Mouse (Mus musculus) E14TG2a.4 (cell line): ENCODE data around the gene Dop1a.
"Not testable (repeated sequence)": the region's sequence is repeated elsewhere in the genome, so short reads cannot be mapped to it uniquely, and the experiment has no call there.

Experiments
- H3K27me3 ChIP-seq: 2 replicates; pipeline ENCODE4 v1.6.1; 2014; ENCODE audit warnings: low read length, control low read depth; ENCODE audit not compliant: insufficient read depth
- H3K36me3 ChIP-seq: 2 replicates; pipeline ENCODE4 v1.6.1; 2014; ENCODE audit warnings: low read length, control low read depth; ENCODE audit not compliant: insufficient read depth
- H3K4me1 ChIP-seq: replicated peaks from 2 replicates; pipeline ENCODE4 v1.6.1; 2014; ENCODE audit warnings: low read depth, low read length, control low read depth
- H3K4me3 ChIP-seq: replicated peaks from 2 replicates; pipeline ENCODE4 v1.5.1; 2014; ENCODE audit warnings: mild to moderate bottlenecking, low read length
- H3K9me3 ChIP-seq: 2 replicates; pipeline ENCODE4 v1.6.1; 2014; ENCODE audit warnings: low read length, control low read depth
- CTCF ChIP-seq: conservative IDR thresholded peaks from 2 replicates; pipeline ENCODE4 v1.5.1; 2014; ENCODE audit warnings: low read length
- NANOG ChIP-seq: IDR thresholded peaks from 2 replicates; pipeline ENCODE4 v1.6.1; 2014; ENCODE audit warnings: borderline replicate concordance, low read length, mixed read lengths
- POU5F1 ChIP-seq: IDR thresholded peaks from 2 replicates; pipeline ENCODE4 v1.6.1; 2014; ENCODE audit warnings: low read length, borderline replicate concordance

The Dop1a gene

DNA sequence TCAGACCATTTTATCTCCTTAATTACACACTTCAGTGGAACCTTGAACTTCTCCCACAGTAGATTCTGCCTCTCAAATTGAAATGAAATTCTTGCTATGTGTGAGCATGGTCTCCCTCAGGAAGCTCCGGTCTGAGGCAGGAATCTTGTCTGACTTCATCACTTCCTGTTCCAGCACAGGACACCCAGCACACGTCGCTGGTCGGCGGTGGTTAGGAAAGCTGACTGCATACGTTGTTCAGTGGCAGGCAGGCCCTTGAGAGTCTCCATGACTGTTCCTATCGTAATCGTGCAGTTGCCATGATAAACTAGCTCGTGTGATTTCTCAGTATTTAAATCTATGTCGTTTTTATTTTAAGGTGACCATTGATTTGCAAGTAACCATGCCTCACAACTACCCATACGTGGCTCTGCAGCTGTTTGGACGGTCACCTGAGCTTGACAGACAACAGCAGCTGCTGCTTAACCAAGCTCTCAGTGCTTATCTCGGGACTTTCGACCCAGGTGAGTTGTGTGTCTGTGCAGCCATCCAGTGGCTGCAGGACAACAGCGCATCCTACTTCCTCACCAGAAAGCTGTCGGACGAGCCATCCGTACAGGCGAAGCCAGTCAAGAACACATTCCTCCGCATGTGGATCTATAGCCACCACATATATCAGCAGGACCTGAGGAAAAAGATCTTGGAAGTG lies 106.8 kb downstream of the Dop1a start:
- Histone ChIP-seq H3K4me1 (peaks cover 48% of the 10 kb centered on the region), H3K9me3 (no peaks in the 10 kb centered on the region), H3K36me3 (peaks cover 31% of the 10 kb centered on the region), H3K4me3 (no peak overlapping the region), H3K27me3 (no peaks in the 10 kb centered on the region)
- no peak for TF ChIP-seq POU5F1
- TF ChIP-seq CTCF = no peak
- no peak for TF ChIP-seq NANOG

DNA sequence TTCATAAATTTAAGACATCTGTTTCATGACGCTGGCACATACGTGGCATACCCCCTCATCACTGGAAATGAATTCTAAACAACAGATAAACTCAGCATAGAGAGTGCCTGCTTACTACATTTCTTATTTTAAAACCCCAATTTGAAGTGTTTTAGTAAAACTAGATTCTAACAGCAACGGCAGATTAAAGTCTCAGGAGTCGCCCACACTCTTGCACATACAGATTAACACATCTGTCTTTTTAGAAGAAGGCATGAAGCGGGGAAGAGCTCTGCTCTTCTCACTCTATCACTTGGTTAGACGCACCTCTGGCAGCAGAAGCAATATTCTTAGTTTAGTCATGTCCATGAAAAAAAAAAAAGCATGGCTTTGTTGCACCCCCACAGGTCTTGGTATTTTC lies 108.2 kb downstream of the Dop1a start:
- no peaks in the 10 kb centered on the region for H3K9me3 ChIP-seq
- TF ChIP-seq CTCF (no peak), NANOG (no peak), POU5F1 (no peak)
- H3K4me3 ChIP-seq = no peak overlapping the region
- H3K27me3 ChIP-seq = no peaks in the 10 kb centered on the region
- H3K4me1 ChIP-seq = peaks cover 36% of the 10 kb centered on the region
- H3K36me3 ChIP-seq = peaks cover 20% of the 10 kb centered on the region

DNA sequence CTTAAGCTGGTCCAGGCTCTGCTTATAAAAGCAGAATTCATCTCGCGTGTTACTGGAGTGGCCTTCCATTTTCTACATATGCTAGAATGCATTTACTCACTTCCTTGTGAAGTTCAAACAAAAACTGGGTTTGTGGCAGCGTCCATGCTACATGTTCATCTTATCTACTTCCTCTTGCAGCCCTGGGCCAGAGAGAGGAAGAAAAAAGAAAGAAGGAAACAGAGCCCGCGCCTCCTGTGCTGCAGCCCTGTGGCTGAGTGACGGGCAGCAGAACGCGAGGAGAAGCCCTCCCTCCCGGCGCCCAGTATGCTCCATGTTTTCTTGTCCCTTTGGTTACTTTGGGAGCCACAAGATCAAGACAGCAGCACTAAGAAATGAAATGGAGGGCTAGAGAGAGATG lies 112.7 kb downstream of the Dop1a start:
- peaks cover 18% of the 10 kb centered on the region for H3K4me1 ChIP-seq
- TF ChIP-seq POU5F1 (no peak), NANOG (no peak), CTCF (no peak)
- no peaks in the 10 kb centered on the region for H3K27me3 ChIP-seq

DNA sequence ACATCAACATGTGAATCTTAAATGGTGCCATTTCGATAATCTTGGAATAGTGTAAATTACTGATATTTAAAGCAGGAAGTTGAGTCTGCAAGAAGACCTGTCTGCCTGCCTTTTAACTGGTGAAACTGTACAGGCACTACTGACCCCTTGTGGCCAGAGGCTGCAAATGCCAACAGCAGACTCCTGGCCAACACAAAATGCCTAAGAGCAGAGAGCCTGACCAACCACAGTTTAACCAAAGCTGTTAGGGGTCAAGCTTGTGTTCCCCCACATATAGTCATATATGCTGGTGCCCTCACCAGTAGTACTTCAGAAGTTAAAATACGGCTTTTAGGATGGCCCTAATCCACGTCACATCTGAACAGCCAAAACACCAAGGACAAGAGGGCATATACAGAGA lies 116.8 kb downstream of the Dop1a start:
- no peaks in the 10 kb centered on the region for H3K27me3 ChIP-seq
- H3K4me1 ChIP-seq = peaks cover 23% of the 10 kb centered on the region
- H3K4me3 ChIP-seq = no peak overlapping the region
- H3K36me3 ChIP-seq = no peaks in the 10 kb centered on the region
- TF ChIP-seq NANOG (no peak), POU5F1 (no peak), CTCF (peak; percentile 85)
- H3K9me3 ChIP-seq = no peaks in the 10 kb centered on the region

More for the DNA sequence above, 112.7 kb downstream of the Dop1a start:
- H3K36me3 ChIP-seq = peaks cover 4% of the 10 kb centered on the region
- no peak overlapping the region for H3K4me3 ChIP-seq
- no peaks in the 10 kb centered on the region for H3K9me3 ChIP-seq

DNA sequence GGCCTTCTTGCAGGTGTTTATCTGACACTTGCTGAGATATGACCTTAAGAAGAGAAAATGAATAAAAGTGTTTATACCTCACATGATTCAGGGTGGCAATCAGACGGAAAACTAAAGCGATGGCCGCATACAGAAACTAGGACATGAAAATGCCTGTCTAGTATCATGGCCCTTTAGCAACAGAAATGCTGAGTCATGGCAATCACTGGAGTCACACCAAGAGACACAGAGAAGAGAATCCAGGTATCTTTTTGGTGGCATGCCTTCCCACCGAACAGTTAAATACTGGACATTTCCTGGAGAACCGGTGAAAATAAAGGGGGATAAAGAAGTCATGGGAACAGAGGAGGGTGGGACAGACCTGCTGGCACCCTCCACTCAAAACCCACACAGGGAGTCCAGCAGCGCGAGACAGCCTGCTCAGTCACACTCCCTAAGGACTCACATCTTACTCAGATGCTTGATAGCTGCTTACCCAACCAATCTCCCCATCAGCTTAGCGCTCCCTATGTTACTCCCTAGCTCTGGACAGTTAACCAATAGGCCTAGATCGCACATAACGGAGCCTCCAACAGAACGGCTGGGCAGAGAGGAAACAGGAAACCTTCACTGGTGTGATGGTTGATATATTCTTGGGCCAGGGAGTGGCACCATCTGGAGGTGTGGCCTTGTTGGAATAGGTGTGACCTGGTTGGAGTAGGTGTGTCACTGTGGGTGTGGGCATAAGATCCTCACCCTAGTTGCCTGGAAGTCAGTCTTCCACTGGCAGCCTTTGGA lies 120.3 kb downstream of the Dop1a start:
- no peak overlapping the region for H3K4me3 ChIP-seq
- TF ChIP-seq NANOG = no peak
- no peak for TF ChIP-seq CTCF
- TF ChIP-seq POU5F1 = no peak

DNA sequence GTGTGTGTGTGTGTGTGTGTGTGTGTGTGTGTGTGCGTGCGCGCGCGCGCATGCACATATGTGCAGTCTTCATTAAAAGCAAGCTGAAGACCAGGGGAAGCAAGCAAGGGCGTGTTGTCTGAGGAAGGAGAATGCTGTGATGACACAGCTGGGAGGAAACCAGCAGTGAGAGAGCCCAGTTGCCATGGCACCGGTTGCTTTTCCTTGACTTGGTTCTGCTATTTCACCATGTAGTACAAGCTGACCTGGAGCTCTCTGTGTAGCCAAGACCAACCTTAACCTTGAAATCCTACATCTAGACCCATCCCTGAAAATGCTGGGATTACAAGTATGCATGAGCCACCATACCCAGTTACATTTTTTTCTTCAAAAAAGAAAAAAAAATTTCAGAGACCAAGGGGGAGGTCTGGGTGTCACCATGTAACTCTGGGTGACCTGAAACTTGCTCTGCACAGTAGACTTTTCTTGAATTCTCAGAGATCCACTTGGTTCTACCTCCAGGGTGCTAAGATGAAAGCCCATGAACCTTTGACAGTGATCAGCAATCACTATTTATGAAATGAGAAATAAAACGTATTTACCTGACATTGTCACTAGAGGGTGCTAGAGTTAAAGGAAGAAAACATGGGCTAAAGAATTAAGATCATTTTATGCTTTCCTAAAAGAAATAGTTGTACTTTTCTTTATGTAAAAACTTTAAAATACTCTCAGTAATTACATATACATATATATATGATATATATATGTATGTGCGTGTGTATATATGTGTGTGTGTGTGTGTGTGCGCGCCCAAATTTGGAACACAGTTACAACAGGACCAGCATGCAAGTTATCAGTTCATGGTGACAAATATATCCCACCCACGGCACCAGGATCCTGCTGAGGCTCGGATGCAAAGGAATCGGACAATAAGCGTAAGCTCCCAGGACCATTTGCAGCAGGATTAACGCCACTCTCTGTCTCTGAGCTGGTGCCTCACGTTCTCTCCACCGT lies 126.0 kb downstream of the Dop1a start:
- Histone ChIP-seq H3K4me3 (no peak overlapping the region), H3K4me1 (peaks cover 5% of the 10 kb centered on the region; the same call in 1 of the 2 replicates), H3K27me3 (no peaks in the 10 kb centered on the region), H3K36me3 (peaks cover 4% of the 10 kb centered on the region; the same call in 1 of the 2 replicates), H3K9me3 (no peaks in the 10 kb centered on the region)
- TF ChIP-seq NANOG (no peak), CTCF (peak; percentile 53)

More for the DNA sequence above, 120.3 kb downstream of the Dop1a start:
- Histone ChIP-seq H3K9me3 (no peaks in the 10 kb centered on the region), H3K36me3 (no peaks in the 10 kb centered on the region), H3K27me3 (no peaks in the 10 kb centered on the region), H3K4me1 (peaks cover 23% of the 10 kb centered on the region)

DNA sequence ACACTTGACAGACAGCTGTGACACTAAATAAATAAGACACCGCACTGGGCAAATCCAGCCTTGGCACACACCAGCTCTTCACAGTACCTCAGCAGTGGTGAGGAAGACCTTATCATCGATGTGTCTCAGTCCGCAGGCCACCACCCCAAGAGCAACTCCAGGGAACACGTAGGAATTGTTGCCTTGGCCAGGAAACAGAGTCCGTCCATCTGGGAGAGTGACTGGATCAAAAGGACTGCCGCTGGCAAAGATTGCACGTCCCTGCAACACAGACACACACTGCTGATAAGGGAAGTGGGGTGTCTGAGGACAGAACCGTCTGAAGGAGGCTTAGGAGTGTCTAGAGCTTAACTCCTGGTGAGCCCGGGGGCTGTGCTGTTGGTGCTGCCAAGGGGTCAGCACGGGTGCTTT lies 127.4 kb downstream of the Dop1a start:
- H3K36me3 ChIP-seq, H3K4me3 ChIP-seq, H3K27me3 ChIP-seq, H3K9me3 ChIP-seq, H3K4me1 ChIP-seq: not testable (repeated sequence)

DNA sequence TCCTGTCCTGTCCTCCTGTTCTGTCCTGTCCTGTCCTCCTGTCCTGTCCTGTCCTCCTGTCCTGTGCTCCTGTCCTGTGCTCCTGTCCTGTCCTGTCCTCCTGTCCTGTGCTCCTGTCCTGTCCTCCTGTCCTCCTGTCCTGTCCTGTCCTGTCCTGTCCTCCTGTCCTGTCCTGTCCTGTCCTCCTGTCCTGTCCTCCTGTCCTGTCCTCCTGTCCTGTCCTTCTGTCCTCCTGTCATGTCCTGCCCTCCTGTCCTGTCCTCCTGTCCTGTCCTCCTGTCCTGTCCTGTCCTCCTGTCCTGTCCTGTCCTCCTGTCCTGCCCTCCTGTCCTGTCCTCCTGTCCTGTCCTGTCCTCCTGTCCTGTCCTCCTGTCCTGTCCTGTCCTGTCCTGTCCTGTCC lies 130.0 kb downstream of the Dop1a start:
- not testable (repeated sequence) for H3K4me3 ChIP-seq, H3K4me1 ChIP-seq, H3K36me3 ChIP-seq, H3K9me3 ChIP-seq, H3K27me3 ChIP-seq
